Mouse (Mus musculus): Measurements from ENCODE around the gene Srsf3.

DNA sequence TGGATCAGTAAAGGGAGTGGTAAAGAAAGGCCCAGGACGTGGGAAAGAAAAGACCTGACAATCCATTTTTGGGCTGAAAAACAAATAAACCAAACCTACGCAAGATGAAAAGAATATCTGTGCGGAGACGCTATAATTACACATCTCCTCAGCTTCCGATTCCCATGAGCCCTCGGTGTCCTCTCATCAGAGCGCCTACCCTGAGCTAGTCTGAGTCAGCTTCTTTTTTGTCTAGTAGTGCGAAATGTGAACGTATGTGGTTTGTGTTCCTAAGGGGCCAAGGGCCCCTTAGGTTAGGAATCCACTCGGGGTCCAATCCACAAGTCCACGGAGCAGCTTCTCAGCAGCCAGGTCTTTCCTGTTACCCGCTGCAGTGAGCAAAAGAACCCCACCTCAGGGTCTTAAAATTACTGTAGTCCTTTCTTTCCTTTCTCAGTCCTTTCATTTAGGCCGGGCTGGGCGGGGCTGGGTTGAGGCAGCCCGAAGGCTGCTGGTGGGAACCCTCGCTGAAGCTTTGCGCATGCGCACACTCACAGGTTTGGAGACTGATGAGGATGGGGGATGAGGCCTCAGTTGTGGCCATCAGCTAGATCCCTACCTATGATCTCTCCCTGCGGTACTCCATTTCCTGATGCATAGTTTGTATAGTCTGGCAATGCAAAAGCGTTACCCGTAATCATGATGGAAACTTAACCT, 33.0 kb downstream of the Srsf3 start:
- no peak for TF ChIP-seq POLR2A (IDR thresholded peaks at IDR 0.05; ENCODE audit: low read depth, low read length)
- no peak for TF ChIP-seq POLR2AphosphoS2 (IDR thresholded peaks at IDR 0.05; ENCODE audit: low read depth, low read length)
- no peak for TF ChIP-seq CHD2 (IDR thresholded peaks at IDR 0.05; ENCODE audit: low read length)
